Mouse (Mus musculus): ENCODE measurements at regions not wholly inside any gene's neighbourhood (a gene's known extent, or its start where the extent isn't known, plus 50 kb on each side); places are given as distances from the start of the nearest gene placed in this dataset.

DNA sequence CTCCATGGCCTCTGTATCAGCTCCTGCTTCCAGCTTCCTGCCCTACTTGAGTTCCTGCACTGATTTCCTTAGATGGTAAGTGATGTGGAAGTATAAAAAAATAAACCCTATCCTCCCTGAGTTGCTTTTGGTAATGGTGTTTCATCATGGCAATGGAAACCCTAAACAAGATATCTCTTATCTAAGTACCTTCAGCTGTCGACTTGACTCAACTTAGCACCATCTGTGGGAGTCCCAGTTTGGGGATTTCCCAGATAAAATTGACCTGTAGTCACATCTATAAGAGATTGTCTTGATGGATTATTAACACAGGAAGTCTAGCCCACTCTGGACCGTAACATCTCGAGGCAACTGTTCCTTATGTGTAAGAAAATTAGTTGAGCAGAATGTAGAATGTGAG, 570.2 kb upstream of the Gm10306 start:
- DNase-seq: no peak

DNA sequence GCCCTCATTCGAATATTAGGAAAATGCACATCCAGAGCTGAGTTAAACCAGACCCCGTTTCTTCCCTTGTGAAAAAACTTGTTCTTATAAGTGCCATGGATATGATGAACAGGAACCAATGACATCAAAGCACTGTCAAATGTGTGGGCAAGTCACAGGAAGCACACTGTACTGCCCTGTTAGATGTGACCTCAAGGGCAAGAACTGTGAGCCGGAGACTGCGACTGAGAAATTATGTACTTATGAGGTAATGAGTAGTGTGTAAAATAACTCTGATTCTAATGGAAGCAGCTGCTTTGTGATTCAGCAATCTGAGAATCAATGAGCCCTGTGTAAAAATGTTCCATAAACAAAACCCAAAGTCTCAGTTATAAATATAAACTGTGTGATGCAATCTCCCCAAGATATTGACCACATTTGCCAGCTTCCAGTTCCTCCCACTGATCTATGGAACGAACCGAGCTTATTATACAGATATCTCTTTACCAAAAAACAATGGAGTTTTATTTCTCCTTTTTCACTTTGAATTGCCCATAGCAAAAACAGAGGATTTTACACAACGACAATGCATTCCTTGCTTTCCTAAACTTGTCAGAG, 566.0 kb upstream of the Gm10306 start:
- no peak for DNase-seq

DNA sequence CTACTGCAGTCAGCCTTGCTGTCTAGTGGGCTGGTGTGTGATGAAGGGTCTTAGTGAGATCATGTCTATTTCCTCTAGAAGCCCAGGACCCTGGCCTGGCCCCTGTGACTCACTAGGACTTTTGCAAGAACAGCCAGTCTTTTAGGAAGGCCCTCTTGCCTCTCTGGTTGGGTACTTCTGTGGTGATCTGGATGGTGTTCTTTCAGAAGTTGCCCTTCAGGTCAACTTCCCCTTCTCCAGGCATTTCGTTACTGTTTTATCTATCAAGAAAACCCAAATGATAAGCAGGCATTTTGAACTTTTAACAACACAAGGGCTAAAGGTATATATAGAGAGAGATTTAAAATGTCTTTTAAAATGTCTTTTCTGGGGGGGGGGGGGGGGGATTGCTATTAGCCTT, 550.5 kb upstream of the Gm10306 start:
- DNase-seq: no peak

DNA sequence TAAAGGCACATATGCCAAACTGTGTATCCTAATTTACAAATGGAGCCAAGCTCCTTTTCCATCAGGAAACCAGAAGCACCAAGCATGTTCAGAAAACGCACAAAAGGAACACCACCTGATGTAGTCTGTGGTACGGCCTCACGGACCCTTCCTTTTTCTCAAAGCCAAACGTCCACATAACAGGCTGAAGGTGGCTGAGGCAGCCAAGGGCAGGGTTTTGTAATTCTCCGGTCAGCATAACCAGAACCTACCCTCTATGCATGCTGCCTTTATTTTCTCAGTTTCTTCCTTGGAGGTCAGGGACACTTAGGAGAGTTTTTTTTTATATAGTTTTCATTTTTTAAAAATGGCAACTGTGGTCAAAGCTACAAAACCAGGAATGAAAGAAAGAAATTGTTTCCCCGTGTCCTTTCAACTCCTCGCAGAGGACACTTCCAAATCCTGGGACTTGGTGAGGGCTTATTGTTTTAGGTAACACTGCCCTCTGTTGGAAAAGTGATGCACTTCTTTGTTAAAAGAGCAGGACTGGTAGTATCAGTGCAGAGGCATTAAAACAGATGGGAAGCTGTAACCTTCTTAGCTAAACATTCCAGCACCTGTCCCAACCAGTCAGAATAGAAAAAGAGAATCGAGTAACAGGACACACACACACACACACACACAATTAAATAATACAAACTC, 549.1 kb upstream of the Gm10306 start:
- peak; percentile 58 for DNase-seq

DNA sequence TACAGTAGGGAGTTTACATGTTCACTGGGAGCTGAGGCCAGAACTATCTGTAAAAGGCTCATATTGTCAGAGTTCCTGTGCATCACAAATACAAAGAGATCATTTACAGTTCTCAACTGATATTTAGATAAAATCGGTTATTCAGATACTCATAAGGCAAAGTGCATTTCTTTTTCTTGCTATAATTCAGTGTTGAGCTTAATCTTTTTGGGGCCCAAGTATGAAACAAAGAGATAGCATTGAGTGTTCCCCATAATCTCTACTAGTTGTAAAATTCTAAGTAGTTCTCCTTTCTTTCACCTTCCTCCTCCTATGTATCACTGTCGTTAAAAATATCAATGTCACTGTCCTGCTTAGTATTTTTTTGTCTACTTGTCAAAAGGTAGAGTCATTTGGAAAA, 540.6 kb upstream of the Gm10306 start:
- no peak for DNase-seq

DNA sequence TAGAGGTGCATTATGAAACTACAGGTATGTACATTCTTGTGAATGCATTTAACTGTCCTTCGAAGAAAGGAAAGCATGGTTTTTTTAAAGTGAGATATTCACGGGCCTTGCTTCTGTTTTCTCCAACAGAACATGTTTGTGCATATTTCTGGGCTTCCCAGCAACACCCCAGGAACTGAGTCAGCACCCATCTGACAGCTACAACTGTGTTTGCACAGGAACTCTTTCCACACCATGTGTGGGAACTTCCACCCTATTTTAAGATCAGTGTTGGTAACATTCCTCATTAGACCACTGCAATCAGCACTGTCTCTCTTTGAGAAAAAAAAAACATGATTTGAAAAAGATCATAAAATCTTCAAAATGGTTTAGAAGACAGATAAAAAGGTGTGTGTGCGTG, 538.6 kb upstream of the Gm10306 start:
- no peak for DNase-seq

DNA sequence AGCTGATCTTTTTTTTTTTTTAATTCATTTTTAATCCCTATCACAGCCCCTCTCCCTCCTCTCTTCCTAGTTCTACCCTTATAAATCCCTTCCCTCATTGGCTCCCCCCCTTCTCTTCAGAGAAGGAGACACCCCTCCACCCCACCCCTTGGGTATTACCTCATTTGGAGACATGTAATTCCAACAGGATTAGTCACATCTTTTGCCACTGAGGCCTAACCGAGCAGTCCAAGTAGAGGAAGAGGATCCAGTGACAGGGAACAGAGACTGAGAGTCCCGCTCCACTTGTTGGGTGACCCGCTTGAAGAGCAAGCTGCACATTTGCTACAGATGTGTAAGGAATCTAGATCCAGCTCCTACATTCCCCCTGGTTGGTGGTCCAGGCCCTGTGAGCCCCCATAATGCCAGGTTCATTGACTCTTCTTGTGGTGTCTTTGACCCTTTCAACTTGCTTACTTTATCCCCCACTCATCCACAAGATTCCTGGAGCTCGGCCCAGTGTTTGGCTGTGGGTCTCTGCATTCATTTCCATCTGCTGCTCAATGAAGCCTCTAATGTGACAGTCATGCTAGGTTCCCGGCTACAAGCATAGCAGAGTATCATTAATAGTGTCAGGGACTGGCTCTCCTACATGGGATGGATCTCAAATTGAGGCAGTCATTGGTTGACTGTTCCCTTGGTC, 506.6 kb upstream of the Gm10306 start:
- DNase-seq: no peak

DNA sequence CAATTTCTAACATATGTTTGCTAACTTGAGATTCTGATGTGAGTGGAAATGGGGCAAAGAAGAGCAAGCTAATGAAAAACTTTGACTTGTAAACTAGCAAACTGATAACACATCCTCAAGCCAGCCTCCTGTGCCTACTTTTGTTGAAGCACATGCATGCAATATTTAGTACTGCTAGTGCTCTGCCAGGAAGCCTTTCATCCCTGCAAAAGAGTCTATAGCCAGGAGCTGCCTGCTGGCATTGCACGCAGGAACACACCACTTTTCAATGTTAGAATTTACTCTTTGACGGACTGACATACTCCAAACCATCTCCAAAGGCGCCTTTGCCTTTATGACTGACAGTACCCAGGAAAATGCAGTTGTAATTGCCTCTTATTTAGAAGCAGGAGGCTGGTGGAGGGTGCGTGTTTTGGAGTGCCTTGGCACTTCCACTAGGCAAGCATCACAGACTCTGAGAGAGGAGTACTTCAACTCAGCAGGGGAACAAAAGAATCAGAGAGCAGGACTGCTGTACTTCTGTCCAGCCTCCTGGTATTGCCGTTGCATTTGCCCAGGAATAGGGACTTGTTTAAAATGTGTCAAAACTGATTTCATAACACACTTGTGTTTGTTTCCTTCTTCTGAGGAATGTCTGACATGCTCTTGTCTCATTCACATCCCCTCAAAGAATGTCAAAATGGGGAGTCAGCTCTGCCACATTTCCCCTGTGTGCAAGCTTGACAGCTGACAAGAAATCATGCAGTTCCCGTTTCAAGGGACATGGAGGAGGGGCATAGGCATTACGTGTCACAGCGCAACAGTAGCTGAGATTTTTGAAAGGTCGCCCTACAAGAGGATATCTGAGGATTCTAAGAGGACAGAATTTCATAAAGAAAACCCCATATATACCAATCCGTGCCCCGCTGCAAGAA, 503.8 kb upstream of the Gm10306 start:
- DNase-seq: no peak

DNA sequence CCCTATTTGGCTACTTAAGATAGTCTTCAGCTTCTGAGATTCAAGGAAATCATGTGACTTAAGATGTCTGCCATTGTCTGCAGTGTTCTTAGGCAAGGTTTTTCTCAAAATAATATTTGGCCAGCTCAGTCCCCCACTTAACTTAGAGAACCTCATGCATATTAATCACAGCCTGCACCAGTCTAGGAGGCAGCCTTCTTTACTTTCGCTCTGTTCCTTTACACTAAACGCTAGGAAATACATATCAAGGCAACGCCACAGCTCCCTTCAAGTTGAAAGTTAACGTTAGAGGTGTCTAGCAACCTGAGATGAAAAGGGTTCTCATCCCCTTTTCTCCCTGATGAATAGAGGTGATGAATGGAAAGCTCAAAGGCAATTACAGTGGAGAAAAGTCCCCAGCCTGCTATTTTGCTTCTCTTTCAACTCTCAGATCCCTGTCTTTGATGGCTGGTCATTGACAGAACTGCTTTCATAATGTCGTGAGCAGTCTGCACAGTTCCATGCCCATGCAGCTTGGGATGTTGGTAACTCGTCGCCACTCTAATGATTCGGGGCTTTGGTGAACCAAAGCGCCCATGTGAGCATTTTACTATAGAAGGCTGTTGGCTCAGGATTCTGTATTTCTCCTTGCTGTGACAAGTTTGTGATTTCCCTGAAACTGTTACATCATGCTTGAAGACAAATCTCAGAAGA, 483.0 kb upstream of the Gm10306 start:
- no peak for DNase-seq

DNA sequence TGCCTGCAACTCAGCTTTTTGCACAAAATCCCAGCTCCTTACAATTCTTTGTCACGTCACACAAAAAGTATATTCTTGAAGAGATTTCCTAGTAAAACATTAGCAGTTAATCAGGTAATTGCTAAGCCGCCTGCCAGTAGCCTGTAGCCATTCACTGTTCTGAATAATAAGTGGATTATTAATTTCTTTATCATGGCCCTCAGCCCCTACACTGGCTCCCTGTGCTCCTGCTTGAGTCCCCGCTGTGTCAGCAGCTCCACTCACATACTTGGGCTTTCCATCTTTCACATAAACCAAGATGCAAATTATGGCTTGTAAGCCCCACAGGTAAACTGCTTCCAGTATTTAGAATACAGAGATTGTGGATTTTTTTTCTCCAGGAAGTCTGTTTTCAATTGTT, 473.5 kb upstream of the Gm10306 start:
- DNase-seq: no peak

DNA sequence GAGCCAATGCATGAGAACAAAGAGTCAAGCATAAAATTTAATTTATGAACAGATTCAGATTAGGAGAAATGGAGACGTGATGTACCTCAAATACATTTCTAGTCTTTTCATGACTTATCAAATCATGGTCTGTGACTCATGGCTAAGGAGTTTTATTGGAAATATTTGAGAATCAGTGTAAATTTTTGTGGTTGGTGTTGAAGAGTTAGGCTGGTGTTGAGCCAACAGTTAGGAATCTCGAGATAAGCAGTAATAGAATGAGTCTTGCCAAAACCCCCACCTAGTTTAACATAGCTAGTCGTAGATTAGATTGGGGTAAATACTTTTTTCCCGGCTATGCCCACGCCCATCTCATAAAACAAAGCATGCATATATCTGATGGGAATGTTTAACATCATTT, 462.0 kb upstream of the Gm10306 start:
- no peak for DNase-seq

DNA sequence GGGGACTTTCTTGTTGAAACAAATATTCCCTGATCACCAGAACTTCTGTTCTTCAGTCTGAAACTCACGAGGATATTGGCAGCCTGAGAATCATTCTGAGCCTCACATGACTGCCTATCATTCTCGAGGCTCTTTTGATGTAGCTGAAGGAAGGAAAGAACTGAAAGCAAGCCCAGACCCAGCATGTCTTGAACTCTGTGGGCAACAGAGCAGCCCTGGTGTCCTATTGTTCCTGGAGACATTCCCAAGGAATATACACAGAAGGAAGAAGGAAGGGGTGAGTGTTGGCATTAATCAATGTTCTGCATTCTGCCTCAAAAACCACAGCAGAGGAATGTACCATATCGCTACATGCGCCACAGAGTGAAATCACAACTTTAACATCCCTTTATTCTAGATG, 449.4 kb upstream of the Gm10306 start:
- no peak for DNase-seq

DNA sequence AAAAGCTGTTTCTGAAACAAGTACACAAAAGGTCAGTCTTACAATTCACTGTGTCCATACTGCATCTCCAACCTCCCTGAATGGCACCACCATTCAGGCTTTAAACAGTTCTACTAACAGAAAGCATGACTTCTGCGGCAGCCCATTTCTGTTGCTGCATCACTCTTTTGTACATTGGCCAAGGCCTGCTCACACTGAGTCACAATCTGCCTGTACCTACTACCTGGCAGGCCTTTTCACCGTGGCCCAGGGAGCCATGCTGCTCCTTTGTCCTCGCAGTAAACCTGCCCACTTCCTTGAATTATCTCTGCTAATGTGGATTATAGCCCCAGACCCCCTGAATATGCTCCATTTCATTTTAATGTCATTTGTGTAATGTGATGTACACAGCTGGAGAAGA, 439.5 kb upstream of the Gm10306 start:
- no peak for DNase-seq

DNA sequence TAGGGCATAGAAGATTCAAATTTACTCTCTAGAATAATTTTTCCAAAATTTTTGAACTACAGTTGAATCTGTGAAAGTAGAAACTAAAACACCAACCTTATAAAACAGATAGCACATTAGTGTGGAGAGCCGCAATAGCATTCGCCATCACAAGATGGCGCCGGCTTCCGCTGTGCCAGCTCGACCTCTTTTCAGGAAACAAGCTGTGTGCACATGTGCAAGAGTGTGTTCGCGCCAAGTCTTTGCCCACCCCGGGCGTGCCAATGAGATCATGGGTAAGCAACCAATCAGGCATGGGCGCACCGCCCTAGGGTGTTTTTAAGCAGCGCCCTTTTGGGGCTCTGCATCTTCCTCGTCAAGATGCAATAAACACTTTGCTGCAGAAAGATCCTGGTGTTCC, 432.2 kb upstream of the Gm10306 start:
- DNase-seq: no peak

DNA sequence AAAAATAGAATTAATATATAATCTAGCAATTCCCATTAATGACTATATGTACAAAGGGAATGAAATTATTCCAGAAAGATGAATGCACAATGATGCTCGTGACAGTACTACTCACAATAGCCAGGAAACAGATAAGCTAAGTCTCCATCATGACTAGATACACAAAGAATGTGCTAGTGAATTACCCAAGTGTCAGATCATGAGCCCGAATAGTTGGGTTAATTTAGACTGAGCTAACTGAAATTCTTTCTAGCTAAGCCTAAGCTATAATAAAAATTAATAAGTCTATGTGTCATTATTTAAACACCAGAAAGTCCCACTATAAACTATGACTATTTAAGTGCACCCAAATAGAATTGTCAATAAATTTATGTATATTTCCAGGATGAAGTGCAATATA, 418.4 kb upstream of the Gm10306 start:
- DNase-seq: no peak

DNA sequence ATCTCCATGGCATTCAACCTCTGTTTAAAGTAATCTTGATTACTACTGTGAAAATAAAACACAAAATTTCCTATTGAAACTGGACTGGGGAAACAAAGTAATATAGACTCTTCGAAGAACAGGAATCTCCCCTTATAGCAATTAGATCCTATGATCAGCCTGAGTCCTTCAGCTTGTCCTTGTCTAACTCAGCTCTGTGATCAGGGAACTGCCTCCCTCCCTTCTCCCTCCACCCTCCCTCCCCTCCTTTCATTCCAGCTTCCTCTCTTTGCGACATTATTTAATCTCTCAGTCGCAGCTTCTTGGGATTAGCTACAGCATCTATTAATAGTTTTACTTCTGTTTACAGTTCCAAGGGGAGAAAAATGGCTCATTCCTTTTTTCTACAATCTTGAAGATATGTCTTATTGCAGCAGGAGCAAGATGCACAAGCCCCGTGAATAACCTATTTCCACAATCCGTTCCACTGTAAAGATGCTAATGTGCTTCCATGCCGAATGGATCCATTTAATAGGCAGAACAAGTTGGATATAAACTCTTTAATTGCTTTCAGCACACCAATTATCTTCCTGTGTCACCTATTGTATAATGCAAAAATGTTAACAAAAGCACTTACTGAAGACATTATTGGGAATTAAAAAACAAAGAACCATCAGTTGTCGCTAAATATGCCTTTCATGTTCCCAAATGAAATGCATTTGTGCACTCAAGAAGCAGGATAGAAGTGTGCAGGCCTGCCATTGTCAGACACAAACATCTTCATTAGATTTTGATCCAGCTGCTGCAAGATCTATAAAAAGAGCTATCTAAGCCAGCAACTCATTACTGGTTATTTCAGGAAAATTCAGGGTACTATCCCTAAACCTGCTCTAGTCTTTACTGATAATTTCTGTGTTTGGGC, 411.2 kb upstream of the Gm10306 start:
- no peak for DNase-seq

DNA sequence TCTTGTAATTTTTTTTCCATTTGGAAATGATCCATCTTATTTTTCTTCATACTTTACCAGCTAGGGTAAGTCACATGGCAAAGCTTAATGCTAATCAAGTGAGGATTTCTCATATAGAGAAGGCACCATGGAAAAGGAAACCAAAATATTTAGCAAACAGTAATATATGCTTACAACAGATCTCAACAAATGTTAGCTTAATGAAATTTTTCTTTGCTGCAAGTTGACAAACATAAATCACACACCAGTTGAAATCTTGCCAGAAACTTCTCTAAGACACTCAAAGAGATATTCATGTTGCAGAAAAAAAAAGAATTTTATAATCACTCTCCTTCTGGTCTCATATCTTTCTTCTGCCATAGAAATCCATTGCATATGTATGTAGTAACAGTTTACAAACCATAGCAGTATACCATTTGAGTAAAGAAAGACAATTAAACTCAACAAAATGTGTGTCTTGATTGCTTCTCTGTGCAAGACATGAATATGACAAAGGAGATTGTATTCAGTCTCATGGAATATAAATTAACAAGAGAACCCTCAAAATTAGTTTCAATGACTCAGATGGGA, 408.3 kb upstream of the Gm10306 start:
- no peak for DNase-seq

DNA sequence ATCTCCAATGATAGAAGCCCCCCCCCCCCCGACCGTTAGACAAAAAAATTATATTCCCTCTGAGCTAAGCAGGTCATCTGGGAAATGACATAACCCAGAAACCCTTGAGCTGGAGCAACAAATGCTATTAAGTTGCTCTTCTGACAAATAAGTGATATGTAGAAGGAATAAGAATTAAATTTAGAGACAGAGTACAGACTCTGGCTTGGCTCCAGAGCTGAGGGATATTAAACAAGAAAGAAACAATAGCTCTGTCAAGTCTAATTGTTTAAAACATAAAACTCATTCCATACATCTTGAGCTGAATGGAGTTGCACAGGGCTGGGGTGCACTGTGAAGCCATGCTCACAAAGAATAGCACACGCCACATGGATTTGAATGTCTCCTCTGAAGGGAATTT, 407.3 kb upstream of the Gm10306 start:
- DNase-seq: no peak

DNA sequence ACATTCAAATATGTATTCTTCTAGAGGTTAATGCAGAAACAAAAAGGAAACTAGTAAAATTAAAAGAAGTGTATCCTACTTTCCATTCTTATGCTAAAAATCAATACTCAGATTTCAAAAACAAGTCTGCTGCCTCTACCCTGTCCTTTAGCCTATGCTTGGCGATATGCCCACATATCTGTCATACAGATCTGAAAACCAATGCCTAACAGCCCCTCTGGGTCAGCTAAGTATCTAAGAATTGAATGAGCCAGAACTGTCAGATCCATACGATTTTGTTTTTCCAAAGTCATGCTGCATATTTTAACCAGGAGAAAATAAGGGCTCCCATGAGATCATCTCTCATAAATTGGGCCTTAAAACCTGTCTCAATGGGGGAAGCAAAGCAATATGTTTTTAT, 395.7 kb upstream of the Gm10306 start:
- no peak for DNase-seq

DNA sequence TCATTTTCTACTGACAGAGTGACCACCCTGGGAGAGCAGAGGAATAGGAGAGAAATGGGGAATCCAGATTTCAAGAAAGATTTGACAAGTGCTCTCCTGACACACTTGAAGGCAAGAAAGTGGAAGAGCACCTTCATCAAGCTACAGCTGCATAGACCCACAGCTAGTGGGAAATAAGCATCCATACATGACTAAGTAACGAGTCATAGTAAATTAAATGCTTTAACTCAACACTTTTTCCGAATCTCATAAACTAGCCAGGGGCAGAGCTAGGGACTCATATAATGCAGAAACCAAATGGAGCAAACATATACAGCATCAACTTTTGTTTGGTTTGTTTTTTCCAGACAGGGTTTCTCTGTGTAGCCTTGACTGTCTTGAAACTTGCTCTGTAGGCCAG, 383.2 kb upstream of the Gm10306 start:
- DNase-seq: no peak

DNA sequence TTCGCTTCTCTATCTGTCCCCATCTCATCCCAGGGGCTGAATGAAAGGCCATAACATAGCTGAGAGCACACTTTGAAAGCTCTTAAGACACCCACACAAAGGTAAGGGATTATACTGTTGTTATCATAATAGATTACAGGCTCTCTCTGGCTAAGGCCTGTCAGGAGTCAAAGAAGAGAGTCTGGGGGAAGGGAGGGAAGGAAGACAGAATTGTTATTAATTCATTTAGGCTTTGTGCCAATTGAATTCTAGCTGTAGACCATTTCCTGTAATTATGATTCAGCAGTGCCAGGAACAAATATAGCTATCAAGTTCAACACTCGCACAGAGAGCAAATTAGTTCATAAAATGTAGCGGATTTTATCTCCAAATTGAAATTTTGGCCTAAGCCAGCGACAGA, 369.3 kb upstream of the Gm10306 start:
- DNase-seq: no peak
